Mouse (Mus musculus): ENCODE measurements around the gene Mageb2. TPM values are rescaled to one million over a fixed set of nuclear protein-coding genes. Genes with fewer than 3 reads are reported as not detected.
"Not testable (repeated sequence)": the region's sequence is repeated elsewhere in the genome, so short reads cannot be mapped to it uniquely, and the experiment has no call there.

Mageb2 gene
- polyA plus RNA-seq (2014; fragmentation: Nextera tagmentation; extraction: Ambion mirVana): not detected in 2 replicates

- H3K9me3 ChIP-seq (ENCODE audit: control insufficient read depth, low read length); H3K27me3 ChIP-seq (ENCODE audit: control insufficient read depth, insufficient read depth, low read length); H3K4me1 ChIP-seq (ENCODE audit: control insufficient read depth in 2 of 2, insufficient read depth in 2 of 2, low read length in 2 of 2); H3K4me2 ChIP-seq (ENCODE audit: low read length); H3K36me3 ChIP-seq (ENCODE audit: control insufficient read depth, insufficient read depth, low read length); ATAC-seq (ENCODE audit: insufficient number of reproducible peaks, insufficient read depth, low FRiP score, low read depth); H3K27ac ChIP-seq (replicated peaks in 1 of 2; ENCODE audit: control insufficient read depth in 1 of 2, insufficient read depth in 1 of 2, low read depth in 2 of 2, low read length in 2 of 2); H3K9ac ChIP-seq (ENCODE audit: low read length); H3K4me3 ChIP-seq (ENCODE audit: control insufficient read depth in 1 of 2, insufficient read depth in 1 of 2, low read depth in 1 of 2, low read length in 2 of 2): not testable (repeated sequence)
- 72% methylated on average over 2 of the region's 2 CpGs for WGBS
These were observed at the start of gene Mageb2 for GRCm38 (mm10) chrX:91331390-91331789. Gene Mageb2 (plus strand): TSS chrX:91331690.

- H3K4me2 ChIP-seq (ENCODE audit: low read length); H3K9ac ChIP-seq (ENCODE audit: low read length); H3K27me3 ChIP-seq (ENCODE audit: control insufficient read depth, insufficient read depth, low read length); H3K4me3 ChIP-seq (ENCODE audit: control insufficient read depth in 1 of 2, insufficient read depth in 1 of 2, low read depth in 1 of 2, low read length in 2 of 2); H3K4me1 ChIP-seq (ENCODE audit: control insufficient read depth in 2 of 2, insufficient read depth in 2 of 2, low read length in 2 of 2); H3K36me3 ChIP-seq (ENCODE audit: control insufficient read depth, insufficient read depth, low read length); H3K27ac ChIP-seq (replicated peaks in 1 of 2; ENCODE audit: control insufficient read depth in 1 of 2, insufficient read depth in 1 of 2, low read depth in 2 of 2, low read length in 2 of 2); H3K9me3 ChIP-seq (ENCODE audit: control insufficient read depth, low read length); ATAC-seq (ENCODE audit: insufficient number of reproducible peaks, insufficient read depth, low FRiP score, low read depth): not testable (repeated sequence)
- 75% methylated on average over 9 of the region's 9 CpGs for WGBS
These were observed 18.2 kb upstream of the Mageb2 start for GRCm38 (mm10) chrX:91313256-91313655.

Other genes starting within 250 kb of the Mageb2 start
- gene Gm5072, start 60.8 kb downstream of the Mageb2 start, polyA plus RNA-seq (2014; fragmentation: Nextera tagmentation; extraction: Ambion mirVana): not detected in 2 replicates
- not detected in 2 replicates for gene Gm8914, start 148.4 kb downstream of the Mageb2 start, polyA plus RNA-seq (2014; fragmentation: Nextera tagmentation; extraction: Ambion mirVana)
- gene 1700084M14Rik, start 244.2 kb downstream of the Mageb2 start, polyA plus RNA-seq (2014; fragmentation: Nextera tagmentation; extraction: Ambion mirVana): not detected in 2 replicates